Mouse (Mus musculus) forebrain, embryonic 12.5 days (tissue): ENCODE data around the gene Sp140. TPM values are rescaled to one million over a fixed set of nuclear protein-coding genes. Genes with fewer than 3 reads are reported as not detected.

Experiments
- ATAC-seq: fragments of 200-750 bp; cut with Nextera tagmentation; 2 replicates; pipeline ENCODE4 v1.8.0; 2017; ENCODE audit warnings: moderate TSS enrichment; ENCODE audit not compliant: low FRiP score
- H3K27ac ChIP-seq: fragments of 300-500 bp; sonication (generic); 2 replicates; pipeline ENCODE4 v1.5.1; 2016; ENCODE audit warnings: mild to moderate bottlenecking
- H3K27me3 ChIP-seq: fragments of 300-500 bp; sonication (generic); 2 replicates; pipeline ENCODE4 v1.6.1; 2016; ENCODE audit warnings: mild to moderate bottlenecking
- H3K36me3 ChIP-seq: fragments of 300-500 bp; sonication (generic); replicated peaks from 2 replicates; pipeline ENCODE4 v1.6.1; 2016; ENCODE audit warnings: mild to moderate bottlenecking
- H3K4me1 ChIP-seq: fragments of 300-500 bp; sonication (generic); 2 replicates; pipeline ENCODE4 v1.6.1; 2016
- H3K4me2 ChIP-seq: fragments of 300-500 bp; sonication (generic); 2 replicates; pipeline ENCODE4 v1.6.1; 2016; ENCODE audit warnings: mild to moderate bottlenecking, moderate library complexity
- H3K4me3 ChIP-seq: fragments of 300-500 bp; sonication (generic); replicated peaks from 2 replicates; pipeline ENCODE4 v1.5.1; 2016; ENCODE audit warnings: mild to moderate bottlenecking
- H3K9ac ChIP-seq: fragments of 300-500 bp; sonication (generic); 2 replicates; pipeline ENCODE4 v1.6.1; 2016; ENCODE audit warnings: mild to moderate bottlenecking
- H3K9me3 ChIP-seq: fragments of 300-500 bp; sonication (generic); 2 replicates; pipeline ENCODE4 v1.6.1; 2016
- WGBS: fragments of 180-500 bp; shearing (Covaris S2); methylation state at CpG from one replicate; pipeline ENCODE4 v1.1.7; 2016; 5-methylcytosine and 5-hydroxymethylcytosine counted together
- polyA plus RNA-seq: library from polyadenylated mRNA; unstranded; fragments of >200 nt; fragmentation: Nextera tagmentation; extraction: Ambion mirVana; gene quantifications from 2 replicates; pipeline ENCODE4 v1.2.1, GENCODE M21; 2016

Gene Sp140
- polyA plus RNA-seq, 1 experiment from 2014 or later, result 0.31 TPM

DNA sequence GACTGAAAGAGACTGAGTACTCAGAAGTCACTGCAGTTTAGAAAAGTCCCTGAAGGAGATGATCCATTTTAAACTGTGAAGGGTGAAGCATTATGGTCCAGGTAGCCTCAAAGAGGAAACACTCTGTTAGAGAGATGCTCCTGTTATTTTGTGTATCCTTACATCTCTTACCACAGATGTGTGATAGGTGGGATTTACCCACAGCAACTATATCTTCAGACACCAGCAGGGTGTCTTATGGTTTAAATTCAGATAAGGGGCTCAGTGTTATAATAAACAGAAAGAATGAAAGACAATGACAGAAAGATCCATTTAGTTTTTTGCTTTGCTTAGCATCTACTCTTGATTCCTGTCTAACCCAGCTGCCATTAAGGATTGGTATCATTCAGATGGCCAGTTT, 64.1 kb downstream of the Sp140 start:
- Histone ChIP-seq H3K9ac (no peak overlapping the region), H3K36me3 (no peaks in the 10 kb centered on the region), H3K27ac (no peak overlapping the region), H3K4me1 (no peaks in the 10 kb centered on the region), H3K4me3 (no peak overlapping the region), H3K4me2 (no peak overlapping the region), H3K9me3 (no peaks in the 10 kb centered on the region), H3K27me3 (no peaks in the 10 kb centered on the region)
- ATAC-seq, result no peak

DNA sequence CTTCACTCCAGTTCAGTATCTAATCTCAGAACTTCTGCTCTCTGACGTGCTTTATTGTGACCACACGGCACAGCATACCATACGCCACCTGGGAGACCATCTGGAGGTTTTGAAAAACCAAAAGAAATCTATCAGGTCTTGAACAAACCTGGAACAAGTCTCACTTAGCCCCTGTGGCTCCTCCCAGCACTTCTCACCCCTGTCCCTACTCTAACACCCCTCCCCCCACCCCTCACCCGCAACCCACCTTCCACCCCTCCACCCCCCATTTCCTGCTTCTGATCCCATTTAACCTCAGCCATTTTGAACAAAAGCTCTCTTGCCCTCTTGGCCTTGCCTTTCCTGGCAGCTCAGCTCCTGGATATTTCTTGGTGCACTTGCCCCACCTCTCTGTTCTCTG, 80.0 kb downstream of the Sp140 start:
- no peaks in the 10 kb centered on the region for H3K4me1 ChIP-seq
- H3K27me3 ChIP-seq, result no peaks in the 10 kb centered on the region
- H3K4me3 ChIP-seq, result no peak overlapping the region
- no peak overlapping the region for H3K9ac ChIP-seq
- H3K9me3 ChIP-seq, result no peaks in the 10 kb centered on the region
- H3K36me3 ChIP-seq, result no peaks in the 10 kb centered on the region
- no peak overlapping the region for H3K4me2 ChIP-seq
- ATAC-seq, result no peak
- no peak overlapping the region for H3K27ac ChIP-seq
- 62% methylated on average over 4 of the region's 4 CpGs for WGBS

DNA sequence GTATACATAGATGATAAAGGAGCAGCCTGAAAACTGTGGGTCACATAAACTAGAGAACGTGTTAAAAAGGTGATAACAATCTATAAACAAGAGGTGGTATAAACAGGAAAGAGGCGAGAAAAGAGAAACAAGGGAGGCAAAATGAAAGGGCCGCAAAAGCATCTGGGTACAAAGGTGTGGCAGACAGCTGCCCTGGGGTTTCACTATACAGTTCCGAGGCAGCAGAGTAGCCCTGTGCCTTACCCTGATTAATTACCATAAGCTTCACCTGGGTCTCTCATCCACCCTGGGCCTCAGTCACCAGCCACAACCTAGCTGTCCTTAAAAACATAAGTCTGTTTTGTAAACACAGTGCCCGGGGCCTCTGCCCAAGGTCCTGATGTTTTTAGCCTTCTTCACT, 86.5 kb downstream of the Sp140 start:
- Histone ChIP-seq H3K27me3 (no peaks in the 10 kb centered on the region), H3K4me2 (no peak overlapping the region), H3K36me3 (no peaks in the 10 kb centered on the region), H3K9me3 (no peaks in the 10 kb centered on the region), H3K9ac (no peak overlapping the region), H3K4me1 (no peaks in the 10 kb centered on the region), H3K27ac (no peak overlapping the region), H3K4me3 (no peak overlapping the region)
- 66% methylated on average over 5 of the region's 5 CpGs for WGBS
- ATAC-seq, result no peak

DNA sequence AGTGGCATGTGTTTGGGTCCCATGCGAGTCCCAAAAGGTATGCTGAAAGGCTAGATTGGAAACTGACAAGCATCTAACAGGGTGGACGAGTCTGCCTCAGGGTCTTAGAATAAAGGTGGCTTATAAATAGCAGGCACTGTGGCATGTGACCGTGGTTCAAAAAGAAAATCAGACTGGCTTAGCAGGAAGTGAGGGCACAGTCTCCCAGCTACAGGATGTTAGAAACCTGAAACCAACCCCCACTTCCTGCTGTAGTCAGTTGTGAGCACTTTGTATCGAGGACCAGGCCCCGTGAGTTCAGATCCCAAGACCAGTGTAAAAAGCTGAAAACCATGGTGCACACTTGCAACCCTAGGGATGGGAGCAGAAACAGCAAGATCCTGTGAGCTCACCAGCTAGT, 87.2 kb downstream of the Sp140 start:
- Histone ChIP-seq H3K27ac (no peak overlapping the region), H3K36me3 (no peaks in the 10 kb centered on the region), H3K9ac (no peak overlapping the region), H3K27me3 (no peaks in the 10 kb centered on the region), H3K9me3 (no peaks in the 10 kb centered on the region), H3K4me1 (no peaks in the 10 kb centered on the region), H3K4me2 (no peak overlapping the region), H3K4me3 (no peak overlapping the region)
- WGBS, result 72% methylated on average over 5 of the region's 5 CpGs
- ATAC-seq, result no peak

DNA sequence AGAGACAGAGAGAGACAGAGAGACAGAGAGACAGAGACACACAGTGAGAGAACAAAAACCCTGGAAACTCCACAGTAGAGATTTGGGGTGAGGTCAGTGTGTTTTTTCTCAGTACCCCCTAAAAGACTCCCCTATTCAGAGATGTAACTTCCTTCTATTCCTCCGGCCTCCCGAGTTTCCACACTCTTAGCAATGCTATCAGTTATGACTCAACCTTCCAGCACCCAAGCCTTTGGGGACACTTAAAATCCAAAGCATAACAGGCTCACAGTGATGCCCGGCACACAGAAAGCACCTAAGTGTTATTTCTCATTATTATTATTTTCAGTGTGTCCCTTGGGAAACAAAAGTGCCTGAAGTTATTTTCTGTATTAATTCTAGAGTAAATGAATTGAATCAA, 90.4 kb downstream of the Sp140 start:
- Histone ChIP-seq H3K4me3 (no peak overlapping the region), H3K27me3 (no peaks in the 10 kb centered on the region), H3K9me3 (no peaks in the 10 kb centered on the region), H3K36me3 (no peaks in the 10 kb centered on the region), H3K9ac (no peak overlapping the region), H3K27ac (no peak overlapping the region), H3K4me2 (no peak overlapping the region), H3K4me1 (no peaks in the 10 kb centered on the region)
- no peak for ATAC-seq
- 86% methylated on average over 3 of the region's 3 CpGs for WGBS

DNA sequence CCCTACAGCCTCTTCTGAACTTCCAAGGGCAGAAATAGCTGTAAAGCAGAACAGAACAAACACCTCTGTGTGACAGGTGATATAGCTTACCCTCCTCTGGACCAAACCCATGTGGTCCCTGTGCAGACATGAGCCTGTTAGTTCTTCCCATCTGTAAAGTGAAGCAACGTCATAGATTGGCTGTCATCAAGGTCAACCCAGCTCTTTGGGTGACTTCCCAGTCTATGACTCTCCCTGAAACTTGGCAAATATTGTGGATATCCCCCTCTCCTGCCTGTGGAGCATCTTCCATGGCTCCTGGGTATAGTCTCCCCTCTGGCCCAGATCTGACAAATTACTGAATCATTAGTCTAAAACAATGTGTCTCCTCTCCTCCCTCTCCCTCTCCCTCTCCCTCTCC, 92.1 kb downstream of the Sp140 start:
- no peaks in the 10 kb centered on the region for H3K9me3 ChIP-seq
- H3K36me3 ChIP-seq, result no peaks in the 10 kb centered on the region
- WGBS, result 72% methylated on average over 1 of the region's 1 CpGs
- H3K4me2 ChIP-seq, result no peak overlapping the region
- H3K9ac ChIP-seq, result no peak overlapping the region
- ATAC-seq, result no peak
- H3K4me1 ChIP-seq, result no peaks in the 10 kb centered on the region
- H3K27ac ChIP-seq, result no peak overlapping the region
- H3K4me3 ChIP-seq, result no peak overlapping the region
- no peaks in the 10 kb centered on the region for H3K27me3 ChIP-seq

DNA sequence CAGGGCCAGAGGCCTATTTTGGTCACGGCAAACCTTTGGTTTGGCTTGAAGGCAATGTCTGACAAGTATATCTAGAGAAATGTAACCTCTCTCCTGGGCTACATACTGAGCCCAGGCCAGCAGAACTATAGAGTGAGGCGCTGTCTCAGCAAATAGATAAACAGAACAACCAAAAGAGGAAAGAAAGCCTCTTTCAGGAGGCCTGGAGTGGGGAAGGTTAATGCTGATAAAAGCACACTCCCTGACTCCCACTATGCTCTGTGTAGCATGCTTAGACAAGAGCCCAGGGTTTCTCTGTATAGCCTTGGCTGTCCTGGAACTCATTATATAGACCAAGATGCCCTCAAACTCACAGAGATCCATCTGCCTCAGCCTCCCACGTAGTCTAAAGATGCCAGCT, 93.1 kb downstream of the Sp140 start:
- ATAC-seq, result no peak
- 80% methylated on average over 3 of the region's 3 CpGs for WGBS
- no peaks in the 10 kb centered on the region for H3K9me3 ChIP-seq

More for the DNA sequence above, 93.1 kb downstream of the Sp140 start:
- Histone ChIP-seq H3K9ac (no peak overlapping the region), H3K4me2 (no peak overlapping the region), H3K36me3 (no peaks in the 10 kb centered on the region), H3K27me3 (no peaks in the 10 kb centered on the region), H3K27ac (no peak overlapping the region), H3K4me1 (no peaks in the 10 kb centered on the region), H3K4me3 (no peak overlapping the region)

Other genes starting within 250 kb of the Sp140 start
- gene G530012D18Rik, start 24.7 kb upstream of the Sp140 start, polyA plus RNA-seq, result not detected in 2 replicates
- gene Sp110, start 1.6 kb upstream of the Sp140 start, polyA plus RNA-seq, result 0.37 TPM in 2 replicates
- gene Sp100, start 49.6 kb downstream of the Sp140 start, polyA plus RNA-seq, result 0.40 and 0.97 TPM in 2 replicates
- gene A630001G21Rik, start 178.3 kb downstream of the Sp140 start, polyA plus RNA-seq, result 0.53 and 1.6 TPM in 2 replicates
- gene Cab39, start 193.1 kb downstream of the Sp140 start, polyA plus RNA-seq, result 68.3 and 69.7 TPM in 2 replicates